Mouse (Mus musculus) left cerebral cortex, postnatal 36 days (tissue): ENCODE results near the gene Kng1. TPM values are rescaled to one million over a fixed set of nuclear protein-coding genes. Genes with fewer than 3 reads are reported as not detected.
"Not testable (repeated sequence)": the region's sequence is repeated elsewhere in the genome, so short reads cannot be mapped to it uniquely, and the experiment has no call there.

Experiments
- DNase-seq, 2 experiments: peaks; one replicate each; pipeline ENCODE4 v3.0.0; 2021 to 2022; ENCODE audit warnings: low spot score in 2 of 2, mixed read lengths in 1 of 2
- intact Hi-C: fragments of 180-260 bp; cut with DNase I; formaldehyde crosslinking; loops from one replicate; pipeline ENCODE4 v1.15.1; 2025
- total RNA-seq, 2 experiments: library from RNA; stranded (reverse); gene quantifications; 2 replicates each; pipeline ENCODE4 v1.2.3; 2021

Kng1 gene
- not detected for total RNA-seq

- DNase-seq: not testable (repeated sequence)
- intact Hi-C loops: loop anchor here (2.0 kb wide), 1 partner anchor 31 kb away; no protein-coding TSS in a partner anchor
Measured at GRCm38 (mm10) chr16:23057668-23058447, at the start of gene Kng1. TSS of gene Kng1 (plus strand) at chr16:23057865.

DNA sequence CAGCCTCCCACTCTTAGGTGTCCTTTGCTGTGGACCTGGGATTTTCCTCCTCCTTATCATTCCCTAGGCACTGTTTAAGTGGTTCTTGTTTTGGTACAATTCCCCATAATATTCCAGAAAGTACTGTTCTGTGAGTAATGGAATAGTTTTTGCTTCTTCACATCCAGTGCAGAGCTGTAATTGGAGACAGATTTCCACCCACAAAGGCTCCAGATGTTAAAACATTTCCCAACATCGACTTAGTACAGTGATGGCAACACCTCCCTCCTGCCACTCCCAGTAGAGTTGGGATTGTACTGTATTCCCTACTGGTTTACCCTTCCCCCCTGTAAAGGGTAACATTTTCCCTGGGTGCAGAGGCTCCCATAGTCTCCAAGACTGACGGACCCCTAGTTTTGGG lies 43.9 kb upstream of the Kng1 start:
- DNase-seq, intact Hi-C loops: not testable (repeated sequence)

DNA sequence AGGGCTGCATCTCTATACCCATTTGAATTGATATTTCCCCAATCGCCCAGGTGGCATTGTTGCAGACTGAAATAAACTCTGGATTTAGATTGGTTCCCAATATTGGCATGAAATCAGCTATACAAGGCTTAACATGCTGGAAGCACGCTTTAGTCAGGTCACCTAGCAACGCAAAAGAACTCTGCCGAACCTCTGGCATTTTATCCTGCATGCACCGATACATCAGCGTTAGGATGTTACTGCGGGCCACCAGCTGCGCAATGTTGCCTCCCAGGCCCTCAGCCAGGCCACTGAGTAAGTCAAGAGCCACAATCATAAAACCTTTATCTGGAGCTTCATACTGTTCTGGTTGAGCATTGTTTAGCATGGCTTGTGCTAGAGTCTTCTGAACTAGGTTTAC lies 43.0 kb upstream of the Kng1 start:
- DNase-seq, intact Hi-C loops: not testable (repeated sequence)

- intact Hi-C loops, DNase-seq: not testable (repeated sequence)
Measured at GRCm38 (mm10) chr16:23020571-23020970, 37.1 kb upstream of the Kng1 start.

DNA sequence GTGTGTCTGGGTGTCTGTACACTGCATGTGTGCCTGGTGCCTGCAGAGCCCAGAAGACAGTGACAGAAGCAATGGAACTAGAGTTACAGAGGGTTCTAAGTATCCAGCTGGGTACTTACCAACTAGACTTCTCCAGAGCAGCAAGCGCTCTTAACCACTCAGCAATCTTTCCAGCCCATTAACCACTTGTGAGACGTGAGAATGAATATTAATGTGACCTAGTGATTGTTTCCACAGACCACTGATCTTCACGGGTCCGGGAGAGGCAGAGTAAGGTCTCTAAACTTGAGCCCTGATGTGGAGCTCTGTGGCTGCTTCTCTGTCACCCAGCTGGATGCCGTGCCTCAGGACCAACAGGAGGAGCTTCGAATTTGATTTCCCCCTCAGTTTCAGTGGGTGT lies 32.6 kb upstream of the Kng1 start:
- intact Hi-C loops: no loop called here
- no peak for DNase-seq

GRCm38 (mm10) chr16:23026582-23026981 lies 31.1 kb upstream of the Kng1 start:
- no peak for DNase-seq
- intact Hi-C loops: loop anchor here (2.0 kb wide), 1 partner anchor 32 kb away; no protein-coding TSS in a partner anchor

- intact Hi-C loops: loop anchor here (2.0 kb wide), 1 partner anchor 31 kb away; no protein-coding TSS in a partner anchor
- DNase-seq: not testable (repeated sequence)
Measured at GRCm38 (mm10) chr16:23027341-23027740, 30.3 kb upstream of the Kng1 start.

- DNase-seq, intact Hi-C loops: not testable (repeated sequence)
Measured at GRCm38 (mm10) chr16:23028966-23029600, 28.6 kb upstream of the Kng1 start, which contains the start of gene Kng2. TSS of gene Kng2 (minus strand) at chr16:23029482.

DNA sequence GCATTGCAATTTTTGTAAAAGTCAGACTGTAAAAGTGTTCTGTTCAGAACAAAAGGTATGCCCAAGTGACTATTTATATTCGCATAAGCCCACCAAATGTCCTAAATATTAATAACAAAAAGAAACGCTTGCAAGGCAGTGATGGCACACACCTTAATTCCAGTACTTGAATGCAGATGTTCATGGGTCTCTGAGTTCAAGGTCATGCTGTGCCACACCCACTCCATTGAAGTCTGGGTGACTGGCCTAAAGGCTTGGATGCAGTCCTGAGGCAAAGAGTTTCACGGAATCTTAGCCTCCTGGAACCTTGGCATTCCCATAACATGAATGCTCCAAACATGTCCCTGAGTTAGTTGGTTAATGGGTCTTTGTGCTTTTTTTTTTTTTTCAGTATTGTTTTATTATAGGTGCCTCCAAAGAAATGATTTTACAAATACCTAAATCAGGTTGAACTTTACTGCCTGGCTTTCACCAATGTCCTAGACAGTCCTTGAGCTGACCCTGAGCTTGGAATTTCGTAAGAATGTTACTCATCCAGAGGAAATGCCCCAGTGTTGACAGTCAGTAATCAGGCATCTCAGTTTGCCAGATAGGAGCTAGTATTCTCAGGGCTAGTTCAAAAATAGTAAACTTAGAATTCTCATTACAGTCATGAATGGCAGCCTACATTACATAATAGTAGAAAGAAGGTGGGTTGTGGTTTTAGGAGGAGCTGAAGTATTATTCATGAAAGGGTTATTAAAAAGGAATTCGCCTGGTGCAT lies 26.8 kb upstream of the Kng1 start:
- intact Hi-C loops: no loop called here
- DNase-seq: no peak

DNA sequence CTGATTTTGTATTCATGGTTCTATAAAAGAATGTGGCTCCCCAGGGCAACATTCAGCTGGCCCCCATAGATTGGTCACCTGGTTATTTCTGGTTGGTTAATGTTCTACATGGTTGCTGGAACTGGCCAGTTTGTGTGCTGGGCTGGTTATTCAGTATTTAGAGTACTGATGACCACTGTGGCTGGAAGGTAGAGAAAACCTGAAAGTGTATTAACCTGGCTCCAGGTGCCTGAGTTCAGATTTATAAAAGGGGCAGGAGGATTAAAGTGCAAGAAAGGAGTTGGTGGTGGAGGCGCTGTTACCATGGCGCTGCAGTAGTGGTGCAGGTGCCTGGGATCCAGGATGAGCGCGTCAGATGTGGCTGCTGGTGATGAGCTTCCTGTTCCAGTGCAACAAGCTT lies 24.0 kb upstream of the Kng1 start:
- no peak for DNase-seq
- intact Hi-C loops: no loop called here

GRCm38 (mm10) chr16:23037744-23038143 lies 19.9 kb upstream of the Kng1 start:
- intact Hi-C loops: no loop called here
- DNase-seq: no peak

- intact Hi-C loops: no loop called here
Measured at GRCm38 (mm10) chr16:23039281-23039680, 18.4 kb upstream of the Kng1 start.

DNA sequence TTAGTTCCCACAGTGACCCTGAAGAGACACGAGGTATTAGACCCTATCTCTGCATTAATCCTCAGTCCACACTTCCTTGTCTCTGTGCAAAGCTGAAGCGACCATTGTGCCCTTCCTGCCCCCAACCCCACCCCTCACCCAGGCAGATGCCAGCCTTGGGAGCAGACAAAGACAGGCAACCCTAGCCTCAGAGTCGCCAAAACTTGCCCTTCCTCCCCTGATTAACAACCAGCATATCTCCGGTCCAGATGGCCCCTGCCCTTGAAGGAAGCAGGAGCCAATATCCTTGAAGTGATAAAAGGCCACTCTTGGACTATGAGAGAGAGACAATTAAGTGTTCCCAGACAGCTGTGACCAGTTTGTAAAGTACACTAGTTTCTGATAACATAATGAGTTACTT lies 16.8 kb upstream of the Kng1 start:
- DNase-seq: no peak
- intact Hi-C loops: no loop called here

More at GRCm38 (mm10) chr16:23039281-23039680, 18.4 kb upstream of the Kng1 start:
- no peak for DNase-seq

DNA sequence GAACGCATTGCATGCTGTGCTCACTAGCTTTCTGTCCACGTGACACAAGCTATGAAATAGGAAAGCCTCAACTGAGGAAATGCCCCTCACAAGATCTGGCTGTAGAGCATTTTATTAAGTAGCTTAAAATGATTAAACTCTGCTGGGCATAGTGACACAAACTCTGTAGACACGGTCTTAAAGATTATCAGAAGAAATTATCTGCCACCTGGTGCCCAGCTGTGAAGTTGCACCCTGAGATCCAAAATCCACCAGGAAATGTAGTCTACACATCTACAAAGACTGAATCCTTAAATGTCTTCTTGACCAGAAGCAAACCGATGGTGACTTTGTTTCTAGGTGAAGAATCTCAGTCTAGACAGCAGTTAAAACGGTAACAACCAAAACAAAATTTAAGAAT lies 11.3 kb upstream of the Kng1 start:
- intact Hi-C loops: loop anchor here (1.0 kb wide), 1 partner anchor 170 kb away; no protein-coding TSS in a partner anchor
- peak in 1 of 2 experiments; percentile 14 for DNase-seq

GRCm38 (mm10) chr16:23059630-23060029 lies 2.0 kb downstream of the Kng1 start:
- not testable (repeated sequence) for DNase-seq
- intact Hi-C loops: loop anchor here (2.0 kb wide), 1 partner anchor 33 kb away; no protein-coding TSS in a partner anchor

DNA sequence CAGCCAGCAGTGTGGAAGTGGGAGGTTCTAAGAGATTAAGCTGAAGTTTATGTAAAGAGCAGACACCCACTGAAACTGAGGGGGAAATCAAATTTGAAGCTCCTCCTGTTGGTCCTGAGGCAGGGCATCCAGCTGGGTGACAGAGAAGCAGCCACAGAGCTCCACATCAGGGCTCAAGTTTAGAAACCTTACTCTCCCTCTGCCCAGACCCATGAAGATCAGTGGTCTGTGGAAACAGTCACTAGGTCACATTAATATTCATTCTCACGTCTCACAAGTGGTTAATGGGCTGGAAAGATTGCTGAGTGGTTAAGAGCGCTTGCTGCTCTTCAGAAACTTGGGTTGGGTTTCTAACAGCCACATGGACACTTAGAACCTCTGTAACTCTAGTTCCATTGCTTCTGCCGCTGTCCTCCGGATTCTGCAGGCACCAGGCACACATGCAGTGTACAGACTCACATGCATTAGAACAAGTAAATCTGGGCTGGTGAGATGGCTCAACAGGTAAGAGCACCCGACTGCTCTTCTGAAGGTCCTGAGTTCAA lies 3.2 kb downstream of the Kng1 start:
- intact Hi-C loops, DNase-seq: not testable (repeated sequence)

GRCm38 (mm10) chr16:23077516-23077915 lies 19.9 kb downstream of the Kng1 start:
- intact Hi-C loops, DNase-seq: not testable (repeated sequence)

- intact Hi-C loops: not testable (repeated sequence)
Measured at GRCm38 (mm10) chr16:23087159-23087558, 29.5 kb downstream of the Kng1 start.

GRCm38 (mm10) chr16:23087712-23088111 lies 30.0 kb downstream of the Kng1 start:
- DNase-seq: not testable (repeated sequence)
- intact Hi-C loops: loop anchor here (2.0 kb wide), 1 partner anchor 47 kb away; no protein-coding TSS in a partner anchor

More at GRCm38 (mm10) chr16:23087159-23087558, 29.5 kb downstream of the Kng1 start:
- DNase-seq: not testable (repeated sequence)
